Mouse (Mus musculus) gastrocnemius, adult 8-10 months (tissue): ENCODE results near the gene Col1a1. TPM values are rescaled to one million over a fixed set of nuclear protein-coding genes. Genes with fewer than 3 reads are reported as not detected.

Source experiments
- DNase-seq, 2 experiments: peaks; one replicate each; pipeline ENCODE4 v3.0.0; 2022; ENCODE audit warnings: low spot score in 2 of 2
- total RNA-seq, 4 experiments: library from RNA; stranded (reverse); gene quantifications; 2 replicates each; pipeline ENCODE4 v1.2.4; 2022

Gene Col1a1
- total RNA-seq, 4 experiments from 2014 or later: 30.9 to 90.6 (median 45.9) TPM

- DNase-seq: peak in 1 of 2 experiments; percentile 36
Observed at GRCm38 (mm10) chr11:94974951-94975350, 38.9 kb downstream of the Col1a1 start.

DNA sequence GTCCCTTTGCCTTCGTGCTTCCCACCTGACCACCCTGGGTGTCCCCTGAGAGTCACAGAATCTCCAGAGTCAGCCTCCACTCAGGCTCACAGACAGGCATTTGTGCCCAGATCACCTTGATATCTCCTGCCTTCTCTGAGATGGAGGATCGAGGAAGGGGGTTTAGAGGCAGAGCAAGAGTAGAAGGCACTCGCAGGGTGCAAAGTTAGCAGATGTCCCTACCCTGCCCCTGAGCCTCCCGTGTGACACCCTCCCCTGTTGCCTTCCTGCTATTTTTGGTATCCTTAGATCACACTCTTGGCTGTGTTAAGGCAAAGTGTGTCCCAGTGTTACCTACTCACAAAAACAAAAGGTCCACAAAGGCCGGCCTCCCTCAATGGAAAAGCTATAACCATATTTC lies 40.2 kb downstream of the Col1a1 start, which contains the start of gene Sgca:
TSS of gene Sgca (minus strand) at position 129 of the 400 bp plus-strand sequence.
- peak in 1 of 2 experiments; percentile 40 for DNase-seq

GRCm38 (mm10) chr11:94978178-94978915 lies 42.3 kb downstream of the Col1a1 start:
- no peak for DNase-seq

DNA sequence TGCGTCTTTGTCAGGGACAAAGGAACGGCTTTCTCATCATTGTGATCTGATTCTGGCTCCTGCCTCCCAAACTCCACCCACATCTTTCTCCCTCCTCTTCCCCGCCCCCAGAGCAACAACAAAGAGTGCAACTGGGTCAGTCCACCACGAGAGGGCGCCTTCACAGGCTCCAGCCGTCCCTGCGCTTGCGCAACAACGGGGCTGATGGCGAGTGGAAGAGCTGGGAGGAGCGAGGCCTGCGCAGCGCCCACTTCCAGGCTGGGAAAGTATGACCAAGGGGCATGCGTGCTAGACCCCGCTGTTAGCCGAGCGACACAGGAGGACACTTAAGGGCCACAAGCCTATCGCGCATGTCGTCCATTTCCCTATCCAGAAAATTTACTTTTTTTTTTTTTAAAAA lies 42.9 kb downstream of the Col1a1 start:
- DNase-seq: peak; percentile 88 to 92

- no peak for DNase-seq
Observed at GRCm38 (mm10) chr11:94979462-94980179, 43.6 kb downstream of the Col1a1 start.

GRCm38 (mm10) chr11:94985140-94985539 lies 49.1 kb downstream of the Col1a1 start:
- no peak for DNase-seq

DNA sequence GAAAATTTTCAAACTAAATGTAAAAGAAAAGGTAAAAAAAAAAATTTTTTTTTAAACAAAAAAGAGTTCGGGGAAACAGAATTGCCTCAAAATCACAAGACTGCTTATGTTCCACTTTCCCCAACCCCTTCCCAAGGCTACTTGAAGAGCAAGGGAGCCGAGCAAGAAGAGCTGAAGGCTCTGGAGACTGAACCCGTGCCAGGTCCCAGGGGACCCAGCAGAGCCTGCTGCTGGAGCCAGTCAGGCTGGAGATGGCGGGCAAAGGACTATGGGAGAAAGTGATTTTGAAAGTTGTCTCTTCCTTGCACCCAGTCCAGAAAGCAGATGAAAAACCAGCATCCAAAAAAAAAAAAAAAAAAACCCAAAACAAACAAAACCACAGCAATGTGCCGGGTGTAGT lies 49.8 kb downstream of the Col1a1 start:
- no peak for DNase-seq

DNA sequence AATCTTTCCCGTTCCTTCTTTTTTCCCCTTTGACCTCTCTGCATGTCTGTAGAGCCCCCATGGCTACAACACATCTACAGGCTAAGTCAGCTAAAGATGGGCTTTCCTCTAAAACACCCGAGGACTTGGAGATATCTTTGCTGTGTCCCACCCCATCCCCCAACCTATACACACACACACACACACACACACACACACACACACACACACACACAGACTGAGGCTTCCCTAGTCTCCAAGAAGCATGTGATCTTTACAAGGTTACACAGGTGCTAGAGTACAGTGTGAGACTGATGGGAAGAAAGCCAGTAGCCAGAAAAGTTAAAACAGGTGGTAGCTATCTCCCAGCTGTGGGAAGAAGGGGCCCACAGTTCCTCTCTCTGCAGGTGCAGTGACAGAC lies 50.4 kb downstream of the Col1a1 start:
- no peak for DNase-seq

GRCm38 (mm10) chr11:94987341-94987740 lies 51.3 kb downstream of the Col1a1 start:
- DNase-seq: no peak

DNA sequence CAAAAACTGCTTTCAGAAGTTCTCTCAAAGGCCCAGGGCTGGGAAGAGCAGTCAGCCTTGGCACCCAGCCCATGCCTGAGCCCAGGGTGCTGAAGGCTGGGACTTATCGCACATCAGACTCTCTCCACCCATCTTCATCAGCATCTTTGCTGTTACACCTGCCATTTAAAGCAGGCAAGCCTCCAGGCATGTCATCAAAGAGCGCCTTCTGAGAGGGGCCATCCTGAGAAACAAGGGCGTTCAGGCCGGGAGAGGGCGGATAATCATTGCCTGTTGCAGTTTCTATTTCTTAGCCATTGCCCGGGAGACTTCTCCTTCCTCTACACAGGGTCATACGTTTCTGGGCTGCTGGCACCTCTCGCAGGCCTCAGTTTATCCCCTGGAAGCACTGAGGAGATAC lies 51.8 kb downstream of the Col1a1 start:
- DNase-seq: peak in 1 of 2 experiments; percentile 18

DNA sequence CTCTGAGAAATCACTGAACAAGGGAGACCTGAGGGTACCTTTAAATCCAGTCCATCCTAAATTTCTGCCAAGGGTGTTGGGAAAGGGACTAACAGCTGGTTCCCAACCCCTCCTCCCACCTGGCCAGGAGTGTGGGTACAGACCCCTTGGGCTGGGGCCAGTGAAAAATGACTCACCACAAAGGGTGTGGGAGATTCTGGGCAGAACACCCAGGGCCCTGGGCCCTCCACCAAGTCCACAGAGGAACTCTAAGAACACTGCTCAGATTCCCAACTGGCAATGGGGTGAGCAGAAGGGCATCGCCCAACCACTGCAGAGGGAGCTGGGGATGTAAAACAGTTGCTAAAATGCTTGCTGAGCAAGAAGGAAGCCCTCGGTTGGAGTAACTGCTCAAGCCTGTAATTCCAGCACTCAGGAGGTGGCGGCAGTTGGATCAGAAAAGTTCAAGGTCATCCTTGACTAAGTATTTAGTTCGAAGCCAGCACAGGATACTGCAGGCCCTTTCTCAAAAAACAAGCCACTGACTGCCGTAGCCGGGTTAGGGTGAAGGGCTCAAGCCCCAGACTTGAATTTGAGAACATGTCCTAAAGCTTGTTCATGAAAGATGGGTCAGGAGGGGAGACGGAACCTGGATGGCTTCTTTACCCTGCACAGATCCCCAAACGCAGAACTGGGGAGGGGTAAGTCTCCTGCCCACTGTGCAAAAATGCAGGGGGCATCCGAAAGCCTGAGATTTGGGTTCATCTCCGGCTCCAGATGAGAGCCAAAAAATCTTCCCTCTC lies 52.9 kb downstream of the Col1a1 start:
- peak; percentile 64 to 71 for DNase-seq

GRCm38 (mm10) chr11:94989562-94990017 lies 53.6 kb downstream of the Col1a1 start:
- DNase-seq: peak; percentile 60 to 77

DNA sequence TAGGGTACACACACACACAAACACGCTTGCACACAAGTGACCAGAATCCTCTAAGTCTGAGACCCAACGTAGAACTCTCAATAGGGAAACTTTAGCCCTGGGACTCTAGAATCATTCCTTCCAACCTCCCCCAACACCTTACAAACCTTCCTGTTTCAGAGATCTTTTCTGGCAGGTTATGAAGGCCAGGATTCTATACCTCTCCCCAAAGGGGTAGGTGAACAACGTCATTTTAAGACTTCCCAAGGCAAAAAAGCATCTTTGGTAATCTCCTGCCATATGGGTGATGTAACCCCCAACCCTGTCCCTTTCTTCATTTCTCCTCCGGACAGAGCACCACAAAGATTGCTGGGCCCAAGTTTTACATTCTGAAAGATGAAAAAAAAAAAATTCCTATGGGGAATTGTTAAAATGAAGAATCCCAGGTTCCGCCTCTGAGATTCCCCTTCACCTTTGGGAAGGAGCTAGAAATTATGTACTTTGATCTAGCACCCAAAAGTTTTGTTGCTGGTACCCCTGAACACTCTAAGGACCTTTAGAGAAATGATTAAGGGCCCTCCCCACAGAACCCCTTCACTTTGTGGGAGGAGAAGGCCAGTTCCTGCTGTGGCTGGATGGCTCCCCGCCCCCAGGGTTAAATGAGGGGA lies 54.2 kb downstream of the Col1a1 start:
- peak in 1 of 2 experiments; percentile 2 for DNase-seq

DNA sequence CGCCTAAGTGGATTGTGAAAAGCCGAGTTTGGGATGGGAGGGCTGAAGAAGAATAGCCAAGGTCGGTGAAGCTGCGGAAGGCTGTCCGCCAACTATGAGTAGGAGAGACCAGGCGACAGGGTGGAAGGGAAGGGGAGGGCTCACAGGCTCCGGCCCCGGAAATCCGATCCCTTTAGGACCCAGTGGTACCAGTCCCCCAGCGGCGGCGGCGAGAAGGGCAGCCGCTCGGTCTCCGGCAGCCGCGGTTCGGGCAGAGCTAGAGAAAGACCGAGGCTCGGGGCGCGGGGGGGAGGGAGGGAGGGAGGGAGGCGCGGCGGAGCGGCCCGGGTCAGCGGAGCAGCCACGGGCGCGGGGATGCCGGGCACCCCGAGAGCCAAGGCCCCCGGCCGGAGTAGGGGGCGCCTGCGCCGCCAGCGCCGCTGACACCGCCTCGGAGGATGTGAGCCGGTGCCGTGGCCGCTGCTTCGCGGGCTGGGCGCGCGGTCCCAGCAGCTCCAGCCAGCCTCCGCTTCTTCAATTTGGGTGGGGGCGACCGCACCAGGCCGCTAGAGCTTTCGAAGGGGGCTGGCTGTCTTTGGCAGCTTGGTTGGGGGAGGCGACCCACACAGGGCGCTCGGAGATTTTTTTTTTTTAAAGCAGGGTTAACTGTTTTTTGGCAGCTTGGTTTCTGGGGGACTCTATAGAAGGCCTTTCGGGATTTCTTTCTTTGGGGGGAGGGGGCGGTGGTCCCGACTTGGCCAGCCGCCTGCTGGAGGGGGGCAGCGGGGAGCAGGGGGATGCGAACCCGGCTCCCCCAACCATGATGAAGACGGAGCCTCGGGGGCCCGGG lies 54.9 kb downstream of the Col1a1 start, which contains the start of gene Ppp1r9b:
TSS of gene Ppp1r9b (plus strand) at position 287 of the 829 bp plus-strand sequence.
- DNase-seq: peak; percentile 87 to 89

DNA sequence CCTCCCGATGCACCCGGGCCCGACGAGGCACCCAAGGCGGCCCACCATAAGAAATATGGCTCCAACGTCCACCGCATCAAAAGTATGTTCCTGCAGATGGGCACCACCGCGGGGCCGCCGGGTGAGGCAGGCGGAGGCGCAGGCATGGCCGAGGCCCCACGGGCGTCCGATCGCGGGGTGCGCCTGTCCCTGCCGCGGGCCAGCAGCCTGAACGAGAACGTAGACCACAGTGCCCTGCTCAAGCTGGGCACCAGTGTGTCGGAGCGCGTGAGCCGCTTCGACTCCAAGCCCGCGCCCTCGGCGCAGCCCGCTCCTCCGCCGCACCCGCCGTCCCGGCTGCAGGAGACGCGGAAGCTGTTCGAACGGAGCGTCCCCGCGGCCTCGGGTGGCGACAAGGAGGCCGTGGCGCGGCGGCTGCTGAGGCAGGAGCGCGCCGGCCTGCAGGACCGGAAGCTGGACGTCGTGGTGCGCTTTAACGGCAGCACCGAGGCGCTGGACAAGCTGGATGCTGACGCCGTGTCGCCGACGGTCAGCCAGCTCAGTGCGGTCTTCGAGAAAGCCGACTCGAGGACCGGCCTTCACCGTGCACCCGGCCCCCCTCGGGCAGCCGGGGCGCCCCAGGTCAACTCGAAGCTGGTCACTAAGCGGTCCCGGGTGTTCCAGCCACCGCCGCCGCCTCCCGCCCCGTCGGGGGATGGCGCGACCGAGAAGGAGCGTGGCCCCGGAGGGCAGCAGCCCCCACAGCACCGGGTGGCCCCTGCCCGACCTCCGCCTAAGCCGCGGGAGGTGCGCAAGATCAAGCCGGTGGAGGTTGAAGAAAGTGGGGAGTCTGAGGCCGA lies 55.8 kb downstream of the Col1a1 start:
- DNase-seq: peak in 1 of 2 experiments; percentile 21

GRCm38 (mm10) chr11:94992480-94992753 lies 56.4 kb downstream of the Col1a1 start:
- peak in 1 of 2 experiments; percentile 12 for DNase-seq

DNA sequence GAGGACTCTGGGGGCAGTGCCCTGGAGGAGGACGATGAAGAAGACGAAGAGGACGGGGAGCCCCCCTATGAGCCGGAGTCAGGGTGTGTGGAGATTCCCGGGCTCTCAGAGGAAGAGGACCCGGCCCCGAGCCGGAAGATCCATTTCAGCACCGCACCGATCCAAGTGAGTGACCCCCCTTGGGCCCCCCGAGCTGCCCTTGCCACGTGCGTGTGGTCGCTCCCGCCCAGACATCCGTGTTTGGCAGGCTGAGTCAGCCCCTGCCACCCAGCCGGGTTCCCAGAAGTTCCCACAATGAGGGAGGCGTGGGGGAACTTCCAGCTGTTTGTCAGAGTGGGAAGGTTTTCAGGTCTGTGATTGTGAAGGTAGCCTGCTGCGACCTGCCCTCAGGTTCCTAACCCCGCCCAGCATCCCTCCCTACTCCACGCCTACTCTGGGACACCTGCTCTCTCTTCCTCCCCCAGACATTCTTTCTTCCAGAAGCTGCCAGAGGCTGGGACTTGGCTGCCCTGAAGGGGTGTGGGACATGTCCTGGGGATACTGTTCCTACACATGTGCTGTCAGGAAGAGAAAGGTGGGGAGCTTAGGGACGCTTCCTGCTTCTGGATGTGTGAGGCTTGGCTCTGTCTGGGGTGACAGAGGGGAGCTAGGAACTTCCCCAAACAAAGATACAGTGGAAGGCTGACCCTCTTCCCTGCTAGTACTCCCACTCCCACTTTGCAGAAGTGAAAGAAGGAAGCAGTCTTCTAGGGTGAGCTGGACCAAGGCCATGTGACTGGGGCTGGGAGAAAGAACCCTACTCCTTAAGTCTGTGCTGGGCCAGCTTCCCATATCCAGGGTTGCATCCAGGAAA lies 57.0 kb downstream of the Col1a1 start:
- DNase-seq: peak; percentile 11 to 35

GRCm38 (mm10) chr11:94994208-94994814 lies 58.3 kb downstream of the Col1a1 start:
- no peak for DNase-seq
